Mouse (Mus musculus) hindbrain, embryonic 15.5 days (tissue): ENCODE data around the gene Ankrd35. TPM values are rescaled to one million over a fixed set of nuclear protein-coding genes. Genes with fewer than 3 reads are reported as not detected.
"Not testable (repeated sequence)": the region's sequence is repeated elsewhere in the genome, so short reads cannot be mapped to it uniquely, and the experiment has no call there.

Source experiments
- ATAC-seq: fragments of 200-750 bp; cut with Nextera tagmentation; 2 replicates; pipeline ENCODE4 v1.8.0; 2017; ENCODE audit warnings: low read depth, moderate number of reproducible peaks, moderate TSS enrichment; ENCODE audit not compliant: low FRiP score
- H3K27ac ChIP-seq: fragments of 300-500 bp; sonication (generic); replicated peaks from 2 replicates; pipeline ENCODE4 v1.5.1; 2015; ENCODE audit warnings: mild to moderate bottlenecking, inconsistent platforms
- H3K27me3 ChIP-seq: fragments of 300-500 bp; sonication (generic); 2 replicates; pipeline ENCODE4 v1.6.1; 2015; ENCODE audit warnings: control low read depth, inconsistent platforms
- H3K36me3 ChIP-seq: fragments of 300-500 bp; sonication (generic); 2 replicates; pipeline ENCODE4 v1.6.1; 2015; ENCODE audit warnings: control low read depth, inconsistent platforms
- H3K4me1 ChIP-seq: fragments of 300-500 bp; sonication (generic); replicated peaks from 2 replicates; pipeline ENCODE4 v1.6.1; 2015; ENCODE audit warnings: control low read depth, inconsistent platforms
- H3K4me2 ChIP-seq: fragments of 300-500 bp; sonication (generic); 2 replicates; pipeline ENCODE4 v1.6.1; 2015; ENCODE audit warnings: moderate library complexity, mild to moderate bottlenecking, inconsistent platforms
- H3K4me3 ChIP-seq: fragments of 300-500 bp; sonication (generic); 2 replicates; pipeline ENCODE4 v1.5.1; 2015; ENCODE audit warnings: mild to moderate bottlenecking, inconsistent platforms
- H3K9ac ChIP-seq: fragments of 300-500 bp; sonication (generic); 2 replicates; pipeline ENCODE4 v1.6.1; 2015; ENCODE audit warnings: inconsistent platforms
- H3K9me3 ChIP-seq: fragments of 300-500 bp; sonication (generic); 2 replicates; pipeline ENCODE4 v1.6.1; 2016; ENCODE audit warnings: control low read depth, inconsistent platforms
- WGBS: fragments of 180-500 bp; shearing (Covaris S2); methylation state at CpG from one replicate; pipeline ENCODE4 v1.1.7; 2015; 5-methylcytosine and 5-hydroxymethylcytosine counted together
- polyA plus RNA-seq: library from polyadenylated mRNA; unstranded; fragments of >200 nt; fragmentation: Nextera tagmentation; extraction: Ambion mirVana; gene quantifications from 2 replicates; pipeline ENCODE4 v1.2.1, GENCODE M21; 2015

The Ankrd35 gene
- polyA plus RNA-seq, 1 experiment from 2014 or later = 2.7 TPM

DNA sequence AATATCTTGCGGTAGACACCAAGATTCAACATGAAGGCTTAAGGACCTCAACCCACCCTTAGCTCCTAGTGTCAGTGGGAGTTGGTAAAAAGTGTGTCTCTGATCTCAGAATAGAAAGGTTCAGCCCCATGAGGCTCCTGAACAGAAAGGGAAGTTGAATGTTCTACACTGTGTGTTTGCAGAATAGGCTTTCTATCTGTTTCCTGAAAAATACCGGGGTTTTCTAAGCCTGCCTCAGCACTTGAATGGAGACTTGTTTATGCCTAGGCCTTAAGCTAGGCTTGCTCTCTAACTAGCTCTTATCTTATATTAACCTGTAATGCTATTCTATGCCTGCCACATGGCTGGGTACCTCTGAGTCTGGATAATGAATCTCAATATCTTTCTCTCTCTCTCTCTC is 9.0 kb upstream of the Ankrd35 start:
- H3K9me3 ChIP-seq = no peaks in the 10 kb centered on the region
- H3K36me3 ChIP-seq = no peaks in the 10 kb centered on the region

GRCm38 (mm10) chr3:96662731-96663316 is 7.1 kb upstream of the Ankrd35 start:
- no peaks in the 10 kb centered on the region for H3K27me3 ChIP-seq
- H3K36me3 ChIP-seq = no peaks in the 10 kb centered on the region
- no peaks in the 10 kb centered on the region for H3K9me3 ChIP-seq
- H3K4me3 ChIP-seq = peak overlapping the region; percentile 34
- 47% methylated on average over 8 of the region's 8 CpGs for WGBS
- H3K4me2 ChIP-seq = peak overlapping the region; percentile 67
- H3K9ac ChIP-seq = no peak overlapping the region; the same call in 1 of the 2 replicates
- peaks cover 18% of the 10 kb centered on the region for H3K4me1 ChIP-seq
- ATAC-seq = 0 out of 2 replicates have a peak, but pooled peaks have one; percentile 4
- peak overlapping the region; percentile 64 for H3K27ac ChIP-seq

More for the DNA sequence above, 9.0 kb upstream of the Ankrd35 start:
- ATAC-seq = no peak
- H3K4me1 ChIP-seq = peaks cover 18% of the 10 kb centered on the region
- H3K4me3 ChIP-seq = no peak overlapping the region
- no peaks in the 10 kb centered on the region for H3K27me3 ChIP-seq
- H3K27ac ChIP-seq = no peak overlapping the region
- no peak overlapping the region for H3K4me2 ChIP-seq
- WGBS = 94% methylated on average over 2 of the region's 2 CpGs
- no peak overlapping the region for H3K9ac ChIP-seq

DNA sequence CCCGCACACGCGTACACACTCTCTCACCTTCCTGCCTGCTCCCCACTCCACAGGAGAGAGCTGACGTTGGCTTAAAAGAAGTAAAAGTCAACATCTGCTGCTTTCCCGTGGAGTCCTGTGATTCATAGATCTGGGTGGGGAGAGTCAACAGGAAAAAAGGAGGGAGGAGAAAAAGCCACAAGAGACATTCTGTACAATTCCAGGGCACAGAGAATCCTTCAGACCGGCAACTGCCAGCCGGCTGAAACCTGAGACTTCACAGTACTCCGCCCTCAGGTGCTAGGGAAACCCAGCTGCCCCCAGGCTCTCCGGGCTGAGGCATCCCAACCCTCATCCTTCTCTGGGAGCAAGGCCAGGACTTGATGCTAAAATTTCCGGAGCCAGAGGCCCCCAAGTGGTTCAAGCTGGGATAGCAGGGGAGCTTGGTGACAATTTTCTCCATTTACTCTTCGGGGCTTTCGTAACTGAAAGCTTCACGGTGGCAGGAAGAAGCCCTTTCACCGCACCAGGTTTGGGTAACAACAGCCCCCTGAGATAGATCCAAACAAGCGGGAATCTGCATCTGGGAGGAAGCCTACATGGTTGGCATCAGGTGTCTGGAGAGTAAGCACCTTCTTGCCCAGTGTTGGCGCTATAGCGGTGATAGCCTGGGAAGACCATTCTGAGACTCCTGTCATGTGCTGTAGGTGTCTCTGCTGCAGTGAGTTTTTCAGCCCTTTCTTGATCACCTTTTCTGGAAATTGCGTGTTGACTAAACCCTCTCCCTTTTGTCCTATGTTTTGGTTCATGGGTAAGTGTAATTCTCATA is 6.3 kb upstream of the Ankrd35 start:
- Histone ChIP-seq H3K36me3 (no peaks in the 10 kb centered on the region), H3K9me3 (no peaks in the 10 kb centered on the region), H3K27me3 (no peaks in the 10 kb centered on the region), H3K27ac (peak overlapping the region; percentile 64), H3K4me2 (peak overlapping the region; percentile 67), H3K4me1 (peaks cover 18% of the 10 kb centered on the region), H3K9ac (peak overlapping the region; percentile 35), H3K4me3 (peak overlapping the region; percentile 34)
- 5% methylated on average over 15 of the region's 18 CpGs for WGBS
- peak; percentile 88 for ATAC-seq

- H3K4me1 ChIP-seq = peaks cover 24% of the 10 kb centered on the region
- ATAC-seq, H3K4me2 ChIP-seq, H3K4me3 ChIP-seq, H3K9ac ChIP-seq, H3K27me3 ChIP-seq, H3K27ac ChIP-seq, H3K9me3 ChIP-seq, H3K36me3 ChIP-seq: not testable (repeated sequence)
- 88% methylated on average over 7 of the region's 7 CpGs for WGBS
Observed at GRCm38 (mm10) chr3:96665732-96666363, 4.1 kb upstream of the Ankrd35 start.

- no peak for ATAC-seq
- no peaks in the 10 kb centered on the region for H3K36me3 ChIP-seq
- H3K9ac ChIP-seq = no peak overlapping the region
- 0 out of 2 replicates have a peak, but pooled peaks cover 4% of the 10 kb centered on the region for H3K27me3 ChIP-seq
- 93% methylated on average over 5 of the region's 5 CpGs for WGBS
- no peak overlapping the region for H3K4me3 ChIP-seq
- H3K9me3 ChIP-seq = no peaks in the 10 kb centered on the region
- H3K27ac ChIP-seq = no peak overlapping the region
- H3K4me1 ChIP-seq = peaks cover 24% of the 10 kb centered on the region
- no peak overlapping the region for H3K4me2 ChIP-seq
Observed at GRCm38 (mm10) chr3:96666916-96667315, 3.0 kb upstream of the Ankrd35 start.

GRCm38 (mm10) chr3:96667316-96667715 is 2.6 kb upstream of the Ankrd35 start:
- ATAC-seq = no peak
- H3K36me3 ChIP-seq = no peaks in the 10 kb centered on the region
- no peak overlapping the region for H3K4me3 ChIP-seq
- 40% methylated on average over 1 of the region's 1 CpGs for WGBS
- peaks cover 24% of the 10 kb centered on the region for H3K4me1 ChIP-seq
- H3K4me2 ChIP-seq = no peak overlapping the region
- H3K27me3 ChIP-seq = 0 out of 2 replicates have a peak, but pooled peaks cover 4% of the 10 kb centered on the region
- no peak overlapping the region for H3K27ac ChIP-seq
- no peak overlapping the region for H3K9ac ChIP-seq
- H3K9me3 ChIP-seq = no peaks in the 10 kb centered on the region

DNA sequence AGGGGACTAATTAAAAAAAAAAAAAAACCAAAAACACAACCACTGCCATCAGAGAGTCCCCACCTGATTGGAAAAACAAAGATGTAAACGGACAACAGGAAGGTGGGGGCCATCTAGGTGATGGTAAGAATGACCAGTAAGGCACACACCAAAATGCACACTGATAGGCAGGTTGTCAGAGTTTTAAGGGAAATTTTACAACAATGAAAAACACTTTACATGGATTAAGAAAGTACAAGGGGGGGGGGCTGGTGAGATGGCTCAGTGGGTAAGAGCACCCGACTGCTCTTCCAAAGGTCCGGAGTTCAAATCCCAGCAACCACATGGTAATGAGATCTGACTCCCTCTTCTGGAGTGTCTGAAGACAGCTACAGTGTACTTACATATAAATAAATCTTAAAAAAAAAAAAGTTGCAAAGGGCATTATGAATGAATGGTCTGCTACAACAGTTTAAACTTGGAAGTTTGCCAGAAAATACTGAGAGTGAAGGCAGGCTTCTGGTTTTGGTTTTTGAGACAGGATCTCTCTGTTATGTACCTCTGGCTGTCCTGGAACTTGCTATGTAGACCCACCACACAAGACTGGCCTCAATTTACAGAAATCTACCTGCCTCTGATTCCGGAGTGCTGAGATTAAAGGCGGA is 1.4 kb upstream of the Ankrd35 start:
- Histone ChIP-seq H3K4me2 (no peak overlapping the region), H3K9me3 (no peaks in the 10 kb centered on the region), H3K36me3 (no peaks in the 10 kb centered on the region), H3K9ac (no peak overlapping the region), H3K27me3 (0 out of 2 replicates have a peak, but pooled peaks cover 4% of the 10 kb centered on the region), H3K27ac (no peak overlapping the region), H3K4me3 (no peak overlapping the region), H3K4me1 (peaks cover 13% of the 10 kb centered on the region)
- WGBS = 97% methylated on average over 5 of the region's 5 CpGs
- no peak for ATAC-seq

DNA sequence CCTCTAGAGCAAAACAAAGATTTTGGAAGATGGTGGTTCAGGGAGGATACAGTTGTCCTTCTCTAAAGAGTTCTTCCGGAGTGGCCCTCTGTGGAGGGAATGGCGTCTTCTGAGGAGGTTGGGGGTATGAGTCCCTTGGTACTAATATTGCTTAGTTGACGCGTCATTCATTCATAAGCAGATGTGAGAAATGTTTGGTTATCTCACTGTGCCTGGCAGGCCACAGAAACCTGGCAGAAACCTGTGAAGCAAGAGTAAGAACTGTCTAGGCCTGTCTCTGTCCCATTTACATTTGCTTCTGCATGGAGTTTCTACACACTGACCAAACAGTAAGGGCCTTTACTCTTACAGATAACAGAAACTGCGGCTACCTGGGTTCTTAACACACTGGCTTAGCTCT is 1.6 kb downstream of the Ankrd35 start:
- Histone ChIP-seq H3K9ac (no peak overlapping the region), H3K9me3 (no peaks in the 10 kb centered on the region), H3K36me3 (no peaks in the 10 kb centered on the region), H3K4me3 (no peak overlapping the region), H3K27ac (no peak overlapping the region), H3K4me1 (peaks cover 5% of the 10 kb centered on the region), H3K4me2 (no peak overlapping the region), H3K27me3 (0 out of 2 replicates have a peak, but pooled peaks cover 4% of the 10 kb centered on the region)
- no peak for ATAC-seq
- WGBS = 96% methylated on average over 5 of the region's 5 CpGs

DNA sequence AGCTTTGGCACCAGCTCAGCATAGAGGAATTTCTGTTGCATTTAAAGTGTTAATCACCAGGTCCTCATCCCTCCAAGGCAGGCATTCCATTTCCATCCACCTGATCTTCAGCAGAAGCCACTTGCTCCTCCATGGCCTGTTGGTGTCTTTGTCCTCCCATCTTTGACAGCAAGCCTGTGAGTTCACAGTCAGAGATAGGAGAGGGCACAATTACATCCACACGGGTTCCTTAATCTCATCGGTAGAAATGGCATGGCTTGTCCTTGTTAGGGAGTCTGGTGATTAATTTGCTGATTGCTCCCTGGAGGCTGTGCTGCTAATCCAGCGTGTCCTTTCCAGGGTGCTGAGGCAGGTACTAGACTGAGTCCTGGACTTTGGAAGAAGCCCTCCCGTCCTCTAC is 3.6 kb downstream of the Ankrd35 start:
- H3K4me3 ChIP-seq = no peak overlapping the region
- ATAC-seq = no peak
- no peaks in the 10 kb centered on the region for H3K9me3 ChIP-seq
- H3K36me3 ChIP-seq = no peaks in the 10 kb centered on the region
- no peak overlapping the region for H3K4me2 ChIP-seq
- no peak overlapping the region for H3K9ac ChIP-seq
- H3K27me3 ChIP-seq = 0 out of 2 replicates have a peak, but pooled peaks cover 4% of the 10 kb centered on the region
- H3K27ac ChIP-seq = no peak overlapping the region
- peaks cover 5% of the 10 kb centered on the region for H3K4me1 ChIP-seq
- 69% methylated on average over 4 of the region's 4 CpGs for WGBS

GRCm38 (mm10) chr3:96674442-96674841 is 4.5 kb downstream of the Ankrd35 start:
- Histone ChIP-seq H3K36me3 (no peaks in the 10 kb centered on the region), H3K4me2 (no peak overlapping the region), H3K4me3 (no peak overlapping the region), H3K9me3 (no peaks in the 10 kb centered on the region), H3K4me1 (peaks cover 5% of the 10 kb centered on the region), H3K27me3 (0 out of 2 replicates have a peak, but pooled peaks cover 4% of the 10 kb centered on the region), H3K9ac (no peak overlapping the region), H3K27ac (no peak overlapping the region)
- ATAC-seq = no peak
- WGBS = 68% methylated on average over 8 of the region's 8 CpGs

DNA sequence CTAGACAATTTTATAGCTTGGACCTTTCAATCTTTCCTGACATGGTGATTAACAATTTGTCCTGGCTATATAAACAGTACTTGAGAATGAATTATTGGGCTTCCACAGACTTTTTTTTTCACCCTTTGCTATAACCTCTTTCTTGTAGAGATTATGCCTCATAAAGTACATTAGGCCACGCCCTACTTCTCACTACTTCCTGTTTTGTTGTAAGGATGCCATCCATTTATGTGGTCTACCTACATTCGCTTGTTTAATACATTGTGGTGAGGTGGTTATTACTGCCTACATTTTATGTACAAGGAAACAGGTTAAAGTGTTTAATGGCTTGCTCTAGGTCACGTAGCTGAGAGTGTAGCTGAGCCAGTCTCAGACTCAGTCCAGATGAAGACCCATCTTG is 5.2 kb downstream of the Ankrd35 start:
- Histone ChIP-seq H3K4me1 (peaks cover 11% of the 10 kb centered on the region), H3K27me3 (0 out of 2 replicates have a peak, but pooled peaks cover 4% of the 10 kb centered on the region), H3K4me3 (no peak overlapping the region), H3K4me2 (no peak overlapping the region), H3K27ac (no peak overlapping the region), H3K36me3 (no peaks in the 10 kb centered on the region), H3K9me3 (no peaks in the 10 kb centered on the region), H3K9ac (no peak overlapping the region)
- no peak for ATAC-seq
- 87% methylated on average over 3 of the region's 3 CpGs for WGBS
